Mouse (Mus musculus): Measurements from ENCODE around the gene Fam198a.

- TF ChIP-seq FLI1 (IDR thresholded peaks at IDR 0.05; ENCODE audit: low read length) (no peak), GATA1 (IDR thresholded peaks at IDR 0.05; ENCODE audit: borderline replicate concordance, low read length) (no peak)
Observed at GRCm38 (mm10) chr9:122029765-122030164, 79.0 kb downstream of the Fam198a start.
